In the genomic region with DNA sequence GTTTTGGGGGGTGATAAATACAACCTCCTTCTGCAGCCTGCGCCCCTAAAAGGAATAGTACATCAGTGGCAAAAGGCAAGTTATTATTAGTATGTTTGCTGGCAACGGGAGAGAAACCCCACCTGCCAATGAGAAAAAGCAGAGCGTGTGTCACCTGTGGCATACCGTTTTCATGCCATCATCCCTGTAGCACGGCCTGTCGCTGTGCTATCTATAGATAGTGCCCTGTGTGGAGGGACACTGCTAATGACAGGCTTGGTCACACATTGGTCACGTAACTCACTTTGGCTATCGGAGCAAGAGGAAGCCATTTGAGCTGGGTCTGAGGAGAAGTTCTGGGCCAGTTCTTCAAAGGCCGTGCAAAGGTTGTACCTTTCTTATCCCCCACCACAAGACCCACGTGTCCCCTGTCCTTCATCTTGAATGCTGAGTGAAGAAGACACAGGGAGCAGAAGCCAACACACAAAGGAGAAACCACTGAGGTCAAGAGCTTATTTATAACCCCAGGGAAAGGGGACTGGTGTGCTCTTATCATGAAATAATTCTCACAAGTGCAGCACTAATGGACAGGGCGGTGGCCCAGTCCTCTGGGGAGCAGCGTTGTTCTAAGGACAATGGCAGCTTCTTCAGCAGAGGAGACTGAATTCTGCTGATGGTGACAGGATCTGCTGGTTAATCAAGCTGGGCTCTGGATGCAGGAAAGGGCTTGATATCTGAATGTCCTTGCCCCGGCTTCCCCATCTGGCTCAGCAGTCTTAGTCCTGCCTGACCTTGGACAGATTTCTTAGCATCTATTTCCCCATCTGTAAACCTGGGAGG, we compare ENCODE assay signal across 25 mouse cellular contexts. TPM values are rescaled to one million over a fixed set of nuclear protein-coding genes. Genes with fewer than 3 reads are reported as not detected.
DNase-seq lines count a peak whose midpoint lies in the region; ATAC-seq and TF ChIP-seq lines count a peak whose summit lies in the region.
"Had no signal": no experiment of that assay in that cellular context is flagged by ENCODE, and none has a peak within 500 bp of the region (broad histone marks: within the 10 kb centered on the region; RNA-seq: fewer than 3 reads in every experiment).

No protein-coding gene starts in this region.

- no peaks in the 10 kb centered on the region for H3K9me3 ChIP-seq in heart, embryonic 14.5 days (ENCODE audit: control insufficient read depth, low read length)
- H3K9me3 ChIP-seq: embryonic facial prominence, embryonic 10.5 days; kidney, embryonic 15.5 days; limb, embryonic 12.5 days; midbrain, embryonic 15.5 days had no signal

- no peak for TF ChIP-seq POLR2A in heart, adult 2 months (IDR thresholded peaks at IDR 0.05; ENCODE audit: insufficient read depth, low read depth, low read length)

- H3K79me2 ChIP-seq in heart, adult 2 months (replicated peaks; ENCODE audit: control insufficient read depth, insufficient read depth, low read length), result no peaks in the 10 kb centered on the region

- no peak for TF ChIP-seq CTCF in heart, adult 2 months (IDR thresholded peaks at IDR 0.05)

- no peak overlapping the region for H3K4me3 ChIP-seq in heart, adult 2 months
- H3K4me3 ChIP-seq in heart, embryonic 14.5 days (ENCODE audit: control insufficient read depth in 1 of 2, insufficient read depth in 1 of 2, low read depth in 1 of 2, low read length in 2 of 2), result no peak overlapping the region
- H3K4me3 ChIP-seq: embryonic facial prominence, embryonic 10.5 days; forebrain, embryonic 10.5 days; kidney, embryonic 15.5 days; limb, embryonic 12.5 days; megakaryocyte, embryonic 14.5 days; midbrain, embryonic 15.5 days had no signal

- no peaks in the 10 kb centered on the region for H3K27me3 ChIP-seq in heart, adult 2 months (ENCODE audit: control insufficient read depth, insufficient read depth, low read length)
- H3K27me3 ChIP-seq in heart, embryonic 14.5 days (ENCODE audit: control insufficient read depth, insufficient read depth, low read length), result no peaks in the 10 kb centered on the region
- H3K27me3 ChIP-seq: kidney, embryonic 15.5 days; midbrain, embryonic 15.5 days had no signal

- peak overlapping the region; percentile 7 for H3K4me2 ChIP-seq in heart, embryonic 14.5 days (ENCODE audit: low read length)
- H3K4me2 ChIP-seq: kidney, embryonic 15.5 days; limb, embryonic 12.5 days; liver, embryonic 11.5 days; midbrain, embryonic 15.5 days had no signal

- DNase-seq in heart, adult 11 months, result peak; percentile 96
- DNase-seq in heart, postnatal 25 days (ENCODE audit: low spot score), result no peak
- peak in 1 of 2 experiments; percentile 75 for DNase-seq in heart, adult 2 months
- DNase-seq in kidney, adult 8-10 months, result no peak
- DNase-seq in gastrocnemius, postnatal 36 days, result no peak
- DNase-seq: cerebellum, adult 11 months; cerebellum, adult 9-11 months; forebrain, postnatal 0 days; kidney, postnatal 36 days; layer of hippocampus, postnatal 36 days; lung, adult 2 months; lung, postnatal 14 days; thymus, postnatal 25 days had no signal

- intact Hi-C loops in heart, postnatal 25 days (cut with DNase I), result loop anchor here (5.0 kb wide), 1 partner anchor 46 kb away; no protein-coding TSS in a partner anchor
- intact Hi-C loops in heart, adult 2 months (cut with DNase I), result loop anchor here (5.0 kb wide), 2 partner anchors 41 to 186 kb away; no protein-coding TSS in a partner anchor
- intact Hi-C loops in gastrocnemius, postnatal 36 days (cut with DNase I), result no loop called here

- H3K27ac ChIP-seq in heart, adult 2 months, result peak overlapping the region; percentile 95
- H3K27ac ChIP-seq in heart, embryonic 14.5 days (replicated peaks in 1 of 2; ENCODE audit: control insufficient read depth in 1 of 2, insufficient read depth in 1 of 2, low read depth in 2 of 2, low read length in 2 of 2), result peak overlapping the region; percentile 96 to 100
- H3K27ac ChIP-seq: embryonic facial prominence, embryonic 10.5 days; forebrain, embryonic 10.5 days; hindbrain, postnatal 0 days; kidney, embryonic 15.5 days; limb, embryonic 12.5 days; midbrain, embryonic 15.5 days had no signal

- WGBS in heart, adult 2 months, result 50% methylated on average over 13 of the region's 13 CpGs
- WGBS in heart, embryonic 14.5 days, result 28% methylated on average over 13 of the region's 13 CpGs

- H3K36me3 ChIP-seq in heart, adult 2 months (ENCODE audit: control insufficient read depth, insufficient read depth, low read length), result no peaks in the 10 kb centered on the region
- H3K36me3 ChIP-seq in heart, embryonic 14.5 days (ENCODE audit: control insufficient read depth, insufficient read depth, low read length), result no peaks in the 10 kb centered on the region
- H3K36me3 ChIP-seq: embryonic facial prominence, embryonic 10.5 days; forebrain, embryonic 10.5 days; kidney, embryonic 15.5 days; limb, embryonic 12.5 days; midbrain, embryonic 15.5 days had no signal

- ATAC-seq in heart, embryonic 14.5 days (ENCODE audit: insufficient number of reproducible peaks, insufficient read depth, low FRiP score, low read depth), result peak; percentile 82
- ATAC-seq in megakaryocyte-erythroid progenitor cell, adult 5-6 weeks (replicated peaks; ENCODE audit: low FRiP score, low TSS enrichment, poor library complexity, severe bottlenecking), result 0 out of 2 replicates have a peak, but pooled peaks have one; percentile 16
- ATAC-seq: CD4-positive, CD25-positive, alpha-beta regulatory T cell, adult 4 months; forebrain, postnatal 0 days; hindbrain, postnatal 0 days; intestine, postnatal 0 days; midbrain, embryonic 15.5 days had no signal

- H3K9ac ChIP-seq in heart, adult 2 months (ENCODE audit: low read depth, low read length), result peak overlapping the region; percentile 27; the same call in 1 of the 2 replicates
- H3K9ac ChIP-seq in heart, embryonic 14.5 days (ENCODE audit: low read length), result peak overlapping the region; percentile 42; the same call in 1 of the 2 replicates
- H3K9ac ChIP-seq: forebrain, postnatal 0 days; kidney, embryonic 15.5 days; limb, embryonic 12.5 days; midbrain, embryonic 15.5 days had no signal

- H3K4me1 ChIP-seq in heart, adult 2 months (ENCODE audit: control insufficient read depth, insufficient read depth, low read length), result peaks cover 7% of the 10 kb centered on the region
- H3K4me1 ChIP-seq in heart, embryonic 14.5 days (ENCODE audit: control insufficient read depth in 2 of 2, insufficient read depth in 2 of 2, low read length in 2 of 2), result peaks cover 23 to 41% of the 10 kb centered on the region in 2 experiments
- H3K4me1 ChIP-seq: forebrain, embryonic 10.5 days had no signal

- TF ChIP-seq EP300 in heart, adult 2 months (IDR thresholded peaks at IDR 0.05; ENCODE audit: insufficient read depth, low read depth, low read length), result peak; percentile 97

RNA-seq across cellular contexts. Expression of a gene that starts 51.9 kb away (rescaled TPM):
- total RNA-seq in heart, postnatal 25 days (2021), result 100 to 1,000 TPM; 230 to 253 TPM
- total RNA-seq in heart, adult 2 months (2021), result 100 to 1,000 TPM; 149 to 209 TPM
- polyA plus RNA-seq in heart, adult 2 months (2012; rRNA removed), result 59.3 and 109 TPM in 2 replicates
- polyA plus RNA-seq in heart, embryonic 14.5 days (2014; fragmentation: Nextera tagmentation; extraction: Ambion mirVana), result 191 TPM in 2 replicates
- 86.7 and 86.9 TPM in 2 replicates for total RNA-seq in megakaryocyte-erythroid progenitor cell, adult 5-6 weeks (2014; fragmentation: Nextera tagmentation)
- 75.3 and 82.3 TPM in 2 replicates for total RNA-seq in megakaryocyte-erythroid progenitor cell, adult 5-6 weeks (2017)
- total RNA-seq in gastrocnemius, postnatal 36 days (2021), result 100 to 1,000 TPM in 1 of 2 experiments, 10 to 100 TPM in 1; 59.7 to 150 TPM
